Mouse (Mus musculus) ES-Bruce4 (cell line): Measurements from ENCODE around the gene Tnfsf13b. TPM values are rescaled to one million over a fixed set of nuclear protein-coding genes. Genes with fewer than 3 reads are reported as not detected.

Experiments
- H3K27ac ChIP-seq: 2 replicates; pipeline ENCODE4 v1.5.1; 2012; ENCODE audit warnings: low read length, inconsistent platforms; ENCODE audit not compliant: insufficient read depth
- H3K27me3 ChIP-seq: 2 replicates; pipeline ENCODE4 v1.6.1; 2012; ENCODE audit warnings: mild to moderate bottlenecking, low read length, inconsistent platforms; ENCODE audit not compliant: control insufficient read depth, poor library complexity, insufficient read depth, severe bottlenecking
- H3K36me3 ChIP-seq: 2 replicates; pipeline ENCODE4 v1.6.1; 2012; ENCODE audit warnings: inconsistent platforms, mild to moderate bottlenecking, low read length, moderate library complexity; ENCODE audit not compliant: control insufficient read depth, poor library complexity, insufficient read depth, severe bottlenecking
- H3K4me1 ChIP-seq: one replicate; pipeline ENCODE4 v1.8.1; 2011; ENCODE audit warnings: low read length; ENCODE audit not compliant: control insufficient read depth, insufficient read depth
- H3K4me3 ChIP-seq: 2 replicates; pipeline ENCODE4 v1.5.1; 2011; ENCODE audit warnings: low read depth, mild to moderate bottlenecking, low read length
- H3K9ac ChIP-seq: 2 replicates; pipeline ENCODE4 v1.6.1; 2012; ENCODE audit warnings: low read depth, mild to moderate bottlenecking, inconsistent platforms; ENCODE audit not compliant: poor library complexity, severe bottlenecking
- H3K9me3 ChIP-seq: replicated peaks from 2 replicates; pipeline ENCODE4 v1.6.1; 2012; ENCODE audit warnings: mild to moderate bottlenecking, low read length, inconsistent platforms; ENCODE audit not compliant: control insufficient read depth, poor library complexity, insufficient read depth, severe bottlenecking
- CTCF ChIP-seq: IDR thresholded peaks from one replicate; pipeline ENCODE4 v1.8.1; 2011; ENCODE audit warnings: low read depth, low read length
- EP300 ChIP-seq: IDR thresholded peaks from 2 replicates; pipeline ENCODE4 v1.6.1; 2011; ENCODE audit warnings: low read depth, low read length; ENCODE audit not compliant: insufficient read depth
- POLR2A ChIP-seq: IDR thresholded peaks from one replicate; pipeline ENCODE4 v1.8.1; 2011; ENCODE audit warnings: low read length; ENCODE audit not compliant: insufficient read depth
- polyA plus RNA-seq: library from polyadenylated mRNA; stranded (reverse); fragments of >200 nt; gene quantifications from 2 replicates; pipeline ENCODE4 v1.2.4, GENCODE M21; 2011; ENCODE audit warnings: low read depth; ENCODE audit not compliant: missing spikeins, insufficient read depth, insufficient read length

Tnfsf13b gene
- polyA plus RNA-seq, 1 experiment: 0.37 TPM

- no peaks in the 10 kb centered on the region for H3K9me3 ChIP-seq
- no peak overlapping the region for H3K9ac ChIP-seq
- no peak overlapping the region for H3K27ac ChIP-seq
- no peak overlapping the region for H3K4me3 ChIP-seq
- TF ChIP-seq CTCF (no peak), POLR2A (no peak), EP300 (no peak)
- H3K27me3 ChIP-seq: no peaks in the 10 kb centered on the region
- H3K4me1 ChIP-seq: peaks cover 2% of the 10 kb centered on the region
- peaks cover 17% of the 10 kb centered on the region for H3K36me3 ChIP-seq
Observed at GRCm38 (mm10) chr8:9980188-9980587, 26.1 kb upstream of the Tnfsf13b start.

- TF ChIP-seq CTCF (no peak), POLR2A (no peak), EP300 (no peak)
Observed at GRCm38 (mm10) chr8:10004115-10004514, 2.2 kb upstream of the Tnfsf13b start.

GRCm38 (mm10) chr8:10006986-10007659 is 856 bp downstream of the Tnfsf13b start:
- Histone ChIP-seq H3K27ac (no peak overlapping the region), H3K9me3 (no peaks in the 10 kb centered on the region), H3K27me3 (no peaks in the 10 kb centered on the region), H3K36me3 (no peaks in the 10 kb centered on the region), H3K9ac (0 out of 2 replicates have a peak overlapping the region, but pooled peaks have one; percentile 13), H3K4me1 (no peaks in the 10 kb centered on the region), H3K4me3 (peak overlapping the region; percentile 68)
- no peak for TF ChIP-seq CTCF
- no peak for TF ChIP-seq EP300
- TF ChIP-seq POLR2A: no peak

More at GRCm38 (mm10) chr8:10004115-10004514, 2.2 kb upstream of the Tnfsf13b start:
- Histone ChIP-seq H3K36me3 (no peaks in the 10 kb centered on the region), H3K27ac (no peak overlapping the region), H3K9me3 (no peaks in the 10 kb centered on the region), H3K27me3 (no peaks in the 10 kb centered on the region), H3K4me1 (no peaks in the 10 kb centered on the region), H3K4me3 (no peak overlapping the region), H3K9ac (no peak overlapping the region)

- no peak overlapping the region for H3K27ac ChIP-seq
- no peak overlapping the region for H3K4me3 ChIP-seq
- TF ChIP-seq CTCF (no peak), EP300 (no peak), POLR2A (no peak)
- no peaks in the 10 kb centered on the region for H3K27me3 ChIP-seq
- no peaks in the 10 kb centered on the region for H3K9me3 ChIP-seq
- H3K4me1 ChIP-seq: no peaks in the 10 kb centered on the region
- no peak overlapping the region for H3K9ac ChIP-seq
- H3K36me3 ChIP-seq: no peaks in the 10 kb centered on the region
Observed at GRCm38 (mm10) chr8:10007660-10008028, 1.4 kb downstream of the Tnfsf13b start.

- no peaks in the 10 kb centered on the region for H3K36me3 ChIP-seq
- no peak overlapping the region for H3K9ac ChIP-seq
- TF ChIP-seq POLR2A: no peak
- TF ChIP-seq CTCF: no peak
- no peak for TF ChIP-seq EP300
- no peak overlapping the region for H3K4me3 ChIP-seq
- H3K9me3 ChIP-seq: no peaks in the 10 kb centered on the region
- no peaks in the 10 kb centered on the region for H3K4me1 ChIP-seq
- no peaks in the 10 kb centered on the region; the same call in 1 of the 2 replicates for H3K27me3 ChIP-seq
- H3K27ac ChIP-seq: no peak overlapping the region
Observed at GRCm38 (mm10) chr8:10016252-10016651, 10.0 kb downstream of the Tnfsf13b start.

- no peaks in the 10 kb centered on the region for H3K36me3 ChIP-seq
- H3K27ac ChIP-seq: no peak overlapping the region
- no peaks in the 10 kb centered on the region; the same call in 1 of the 2 replicates for H3K27me3 ChIP-seq
- no peak overlapping the region for H3K4me3 ChIP-seq
- H3K9me3 ChIP-seq: no peaks in the 10 kb centered on the region
- H3K9ac ChIP-seq: no peak overlapping the region
- no peak for TF ChIP-seq CTCF
- no peak for TF ChIP-seq EP300
- no peak for TF ChIP-seq POLR2A
- no peaks in the 10 kb centered on the region for H3K4me1 ChIP-seq
Observed at GRCm38 (mm10) chr8:10017231-10017630, 11.0 kb downstream of the Tnfsf13b start.
